Mouse (Mus musculus): ENCODE measurements around the gene Fam114a2. TPM values are rescaled to one million over a fixed set of nuclear protein-coding genes. Genes with fewer than 3 reads are reported as not detected.

Gene Fam114a2
- total RNA-seq, 2 experiments from 2014 or later = 45.7 to 47.6 TPM

Other genes starting within 250 kb of the Fam114a2 start
- 10 to 100 TPM; 28.1 to 32.0 TPM for gene Mfap3, start within 50 bp of the Fam114a2 start, total RNA-seq (2021)
- gene Galnt10, start 126.8 kb upstream of the Fam114a2 start, total RNA-seq (2021) = 10 to 100 TPM; 31.7 to 33.5 TPM

All from adrenal gland, postnatal 10 days (tissue).